Mouse (Mus musculus) cerebellum, postnatal 14 days (tissue): ENCODE results near the gene Irak3.
"Not testable (repeated sequence)": the region's sequence is repeated elsewhere in the genome, so short reads cannot be mapped to it uniquely, and the experiment has no call there.

Experiments used
- DNase-seq, 2 experiments: peaks; one replicate each; pipeline ENCODE4 v3.0.0; 2021; ENCODE audit warnings: mixed read lengths in 2 of 2

Irak3 gene

DNA sequence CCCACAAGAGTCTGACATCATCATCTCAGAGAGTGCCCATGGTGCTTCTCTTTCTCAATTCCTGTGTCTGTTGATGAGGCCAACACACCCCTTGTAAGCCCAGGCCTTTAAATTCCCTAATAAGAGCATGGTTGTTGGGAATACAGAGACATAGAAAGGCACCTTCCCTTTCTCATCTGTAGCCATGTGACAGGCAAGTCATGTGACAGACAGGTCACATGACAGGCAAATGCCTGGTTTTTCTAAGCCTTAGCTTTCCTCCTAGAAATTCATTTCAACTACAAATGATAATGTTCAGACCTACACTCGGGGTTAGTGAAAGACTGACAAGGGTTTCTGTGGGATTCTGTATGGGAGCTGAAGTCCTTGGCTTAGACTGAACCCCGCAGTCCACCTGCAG is 48.0 kb downstream of the Irak3 start:
- DNase-seq: no peak

DNA sequence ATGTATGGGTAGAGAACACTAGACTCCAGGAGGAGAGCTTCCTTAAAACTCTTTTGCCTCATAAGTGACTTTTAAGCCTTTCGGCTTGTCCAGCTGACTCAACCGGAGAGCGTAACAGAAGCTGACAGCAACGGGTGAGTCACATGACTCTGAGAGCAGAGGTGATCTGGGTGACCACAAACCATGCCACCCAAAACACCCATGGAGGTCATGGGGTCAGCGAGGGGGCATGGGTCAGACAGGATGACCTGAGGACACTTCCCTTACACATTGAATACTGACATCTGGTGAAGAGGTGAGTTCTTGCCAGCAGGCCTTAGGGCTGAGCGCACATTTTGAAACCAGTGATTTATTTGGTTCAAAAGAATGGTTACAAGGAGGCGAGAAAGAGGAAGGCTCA is 50.3 kb downstream of the Irak3 start:
- DNase-seq: no peak

DNA sequence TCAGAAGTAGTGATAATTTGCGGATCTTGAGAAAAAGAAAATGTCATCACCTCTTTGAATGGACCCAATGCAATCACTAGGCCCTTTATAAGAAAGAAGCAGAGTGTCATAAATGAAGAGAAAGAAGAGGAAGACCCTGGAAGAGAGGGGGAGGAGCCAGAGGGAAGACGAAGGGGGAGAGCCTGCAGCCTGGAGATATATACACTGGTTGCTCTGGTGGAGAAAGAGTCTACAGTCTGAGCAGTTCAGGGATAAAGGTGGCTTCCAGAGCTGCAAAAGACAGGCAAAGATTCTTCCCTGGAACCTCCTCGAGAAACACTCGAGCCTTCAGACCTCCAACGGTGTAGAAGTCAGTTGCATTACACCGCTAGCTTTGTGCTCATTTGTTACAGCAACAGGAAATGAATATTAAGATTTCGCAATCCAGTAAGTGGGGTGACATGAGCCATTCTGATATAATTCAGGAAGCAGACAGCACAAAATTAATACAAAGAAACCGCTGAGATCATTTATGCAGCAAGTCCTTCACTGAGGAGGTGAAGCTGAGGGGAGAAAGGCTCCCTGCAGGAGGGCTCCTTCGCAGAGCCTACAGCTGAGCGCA is 60.9 kb downstream of the Irak3 start:
- DNase-seq: no peak

DNA sequence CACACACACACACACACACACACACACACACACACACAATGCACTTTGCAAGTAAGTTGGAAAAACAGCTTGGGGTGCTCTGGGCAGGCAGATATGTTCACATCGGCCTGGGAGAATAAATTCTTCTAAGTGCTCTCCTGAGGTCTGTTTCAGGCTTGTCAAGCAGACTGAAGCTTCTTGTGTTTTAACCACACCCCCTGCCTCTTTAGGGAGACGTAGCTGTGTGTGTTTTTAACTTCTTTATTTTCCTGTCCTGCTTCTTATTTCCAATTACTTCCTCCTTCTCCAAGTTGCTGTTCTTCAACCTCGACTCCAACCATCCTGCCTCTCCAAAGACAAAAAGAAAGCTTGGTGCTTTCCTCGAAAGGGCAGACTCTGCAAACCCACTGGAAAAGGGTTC is 61.7 kb downstream of the Irak3 start:
- no peak for DNase-seq

DNA sequence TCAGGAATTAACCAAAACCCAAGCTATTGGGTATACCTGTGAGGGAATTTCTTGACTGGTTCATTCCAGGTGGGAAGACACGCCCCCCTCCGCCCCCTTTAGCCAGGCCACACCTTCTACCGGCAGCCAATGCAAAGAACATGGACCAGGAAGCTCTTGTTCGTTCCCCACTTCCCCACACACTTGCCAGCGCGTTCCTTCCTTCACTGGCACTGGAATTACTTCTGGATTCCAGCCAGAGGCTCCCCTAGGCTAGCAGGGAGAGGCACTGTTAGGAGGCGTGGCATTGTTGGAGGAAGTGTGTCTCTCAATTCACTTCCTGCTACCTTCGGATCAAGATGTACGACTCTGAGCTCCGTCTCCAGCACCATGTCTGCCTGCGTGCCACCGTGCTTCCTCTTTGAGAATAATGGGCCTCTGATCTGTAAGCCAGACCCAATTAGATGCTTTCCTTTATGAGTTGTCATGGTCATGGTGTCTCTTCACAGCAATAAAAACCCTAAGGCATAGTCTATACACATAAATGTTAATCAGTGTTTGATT is 65.8 kb downstream of the Irak3 start:
- no peak for DNase-seq

DNA sequence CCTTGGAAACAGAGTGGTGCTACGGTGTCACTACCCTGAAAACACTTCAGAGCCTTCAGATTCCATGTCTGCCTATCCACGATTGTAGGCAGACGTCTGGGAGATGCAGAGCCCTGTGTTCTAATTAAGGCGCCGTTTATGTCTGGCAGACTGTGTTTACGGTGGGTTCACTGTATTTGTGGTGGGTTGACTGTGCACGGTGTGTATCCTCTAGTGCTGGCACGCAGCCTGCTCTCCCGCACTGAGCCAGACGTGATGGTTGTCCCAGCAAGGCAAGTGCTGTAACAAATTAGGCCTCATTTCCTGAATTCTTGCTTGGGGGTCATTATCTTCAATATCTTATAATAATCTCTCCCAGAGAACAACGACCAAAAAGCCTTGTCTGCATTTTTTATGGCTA is 68.2 kb downstream of the Irak3 start:
- DNase-seq: peak; percentile 27 to 33

DNA sequence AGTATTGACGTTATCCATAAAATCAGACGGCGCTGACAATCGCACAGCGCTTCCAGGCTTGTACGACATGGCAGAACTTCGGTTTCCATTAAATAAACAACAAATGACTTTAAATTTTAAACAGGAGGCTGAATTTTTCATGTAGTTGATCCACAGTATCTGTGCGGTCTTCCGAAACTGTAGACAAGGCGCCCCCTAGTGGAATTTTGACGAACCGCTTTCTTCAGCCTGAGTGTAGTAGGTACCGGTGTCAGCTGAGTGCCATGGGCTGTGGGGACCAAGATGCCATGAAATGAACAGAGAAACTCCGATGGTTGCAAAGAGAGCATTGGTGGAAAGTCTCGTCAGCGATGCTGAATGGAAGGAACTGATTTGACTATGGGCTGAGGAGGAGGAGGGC is 71.3 kb downstream of the Irak3 start:
- peak; percentile 59 to 74 for DNase-seq

DNA sequence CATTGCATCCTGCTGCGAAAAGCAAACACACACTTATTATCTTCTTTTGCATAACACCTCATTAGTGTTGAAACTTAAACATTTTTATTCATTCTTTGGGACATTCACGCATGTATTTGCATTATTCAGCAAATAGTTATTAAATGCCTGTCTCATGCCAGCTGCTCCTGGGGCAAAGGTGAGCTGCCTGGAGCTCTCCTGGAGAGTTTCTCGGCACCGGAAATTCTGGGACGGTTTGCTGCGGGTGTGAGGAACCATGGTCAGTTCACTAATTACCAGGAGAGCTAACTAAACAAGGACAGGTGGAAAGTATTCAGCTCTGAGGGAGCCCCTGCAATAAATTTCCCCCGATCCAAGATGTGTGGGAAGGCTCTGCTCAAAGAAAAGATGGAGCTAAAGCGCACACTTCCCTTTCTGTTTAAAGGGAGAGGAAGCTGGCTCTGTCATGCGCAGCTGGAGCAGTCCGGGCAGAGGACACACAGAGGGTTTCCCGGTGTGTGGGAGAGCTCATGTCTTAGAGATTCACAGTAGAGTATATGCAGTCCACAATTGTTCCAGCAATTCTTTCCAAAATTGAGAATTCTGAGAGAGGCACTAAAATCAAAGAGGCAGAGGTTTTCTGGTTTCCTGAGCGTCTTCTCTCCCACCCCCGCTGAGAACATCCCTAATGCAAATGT is 73.2 kb downstream of the Irak3 start:
- no peak for DNase-seq

DNA sequence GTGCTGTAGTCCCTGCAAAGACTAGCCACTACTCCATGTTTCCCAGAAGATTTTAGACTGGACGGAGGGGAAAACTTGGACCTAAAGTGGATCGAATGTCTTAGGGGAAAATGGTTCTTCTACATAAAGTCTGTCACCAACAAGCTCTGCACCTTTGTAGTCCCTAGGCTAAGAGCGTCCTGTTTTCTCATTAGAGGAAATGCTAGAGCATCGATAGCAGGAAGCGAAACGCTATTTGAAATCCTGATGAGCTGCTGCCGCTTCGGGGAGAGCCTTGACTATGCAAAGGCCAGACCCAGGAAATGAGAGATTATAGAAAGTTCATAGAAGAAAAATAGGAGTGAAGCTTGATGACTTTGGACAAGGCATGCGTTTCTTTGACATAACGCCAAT is 76.5 kb downstream of the Irak3 start:
- DNase-seq: no peak

DNA sequence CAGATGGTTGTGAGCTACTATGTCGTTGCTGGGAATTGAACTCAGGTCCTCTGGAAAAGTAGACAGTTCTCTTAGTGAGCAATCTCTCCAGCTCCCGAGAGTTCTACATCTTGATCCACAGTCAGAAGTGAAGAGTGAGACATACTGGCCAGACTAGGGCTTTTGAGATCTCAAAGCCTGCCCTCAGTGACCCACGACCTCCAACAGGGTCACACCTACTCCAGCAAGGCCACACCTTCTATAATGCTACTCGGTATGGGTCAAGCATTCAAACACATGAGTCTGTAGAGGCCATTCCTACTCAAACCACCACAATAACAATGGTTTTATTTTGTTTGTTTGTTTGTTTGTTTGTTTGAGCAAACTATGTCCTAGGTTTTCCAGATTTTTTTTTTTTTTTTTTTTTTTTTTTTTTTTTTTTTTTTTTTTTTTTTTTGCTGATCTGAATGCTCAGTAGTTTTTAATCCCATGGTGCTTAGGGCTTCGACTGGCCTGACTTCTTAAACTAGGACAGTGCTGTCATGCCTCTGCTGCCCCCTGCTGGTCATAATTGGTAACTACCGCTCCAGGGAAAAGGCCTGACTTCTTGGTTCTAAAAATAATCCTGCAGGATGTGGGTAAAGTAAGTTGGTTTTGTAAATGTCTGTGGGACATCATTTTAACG is 77.0 kb downstream of the Irak3 start:
- DNase-seq: peak; percentile 90 to 92

DNA sequence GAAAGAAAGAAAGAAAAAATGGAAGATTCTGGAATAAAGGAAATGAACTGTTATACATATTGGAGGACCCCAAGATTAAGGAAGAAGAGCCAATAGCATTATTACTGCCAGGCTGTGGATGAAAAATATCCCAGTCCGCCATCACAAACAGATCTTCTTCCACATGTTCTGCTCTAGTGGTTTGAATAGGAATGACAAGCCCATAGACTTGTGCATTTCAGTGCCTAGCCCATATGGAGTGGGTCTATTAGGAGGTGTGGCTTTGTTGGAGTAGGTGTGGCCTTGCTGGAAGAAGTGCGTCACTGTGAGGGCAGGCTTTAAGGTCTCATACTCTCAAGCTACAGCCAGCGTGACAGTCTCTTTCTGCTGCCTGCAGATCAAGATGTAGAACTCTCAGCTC is 78.2 kb downstream of the Irak3 start:
- no peak for DNase-seq

DNA sequence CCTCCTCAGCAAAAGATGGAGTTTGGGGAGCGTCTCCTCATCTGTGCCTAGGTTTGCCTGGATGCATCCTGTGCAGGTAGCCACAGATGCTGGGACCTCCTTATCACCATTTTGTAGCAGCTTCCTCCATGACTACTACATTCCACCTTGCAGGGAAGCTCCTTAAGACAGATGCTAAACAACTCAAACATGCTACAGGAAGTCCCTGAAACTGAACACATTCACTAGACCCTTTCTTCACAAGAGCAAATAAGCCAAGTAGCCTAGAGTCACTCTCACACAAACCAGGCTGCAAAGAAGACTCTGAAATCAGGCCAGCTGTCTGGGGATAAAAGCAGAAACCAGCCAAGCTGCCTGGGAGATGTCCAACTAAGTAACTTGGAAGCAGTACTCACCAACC is 86.7 kb downstream of the Irak3 start:
- no peak for DNase-seq

DNA sequence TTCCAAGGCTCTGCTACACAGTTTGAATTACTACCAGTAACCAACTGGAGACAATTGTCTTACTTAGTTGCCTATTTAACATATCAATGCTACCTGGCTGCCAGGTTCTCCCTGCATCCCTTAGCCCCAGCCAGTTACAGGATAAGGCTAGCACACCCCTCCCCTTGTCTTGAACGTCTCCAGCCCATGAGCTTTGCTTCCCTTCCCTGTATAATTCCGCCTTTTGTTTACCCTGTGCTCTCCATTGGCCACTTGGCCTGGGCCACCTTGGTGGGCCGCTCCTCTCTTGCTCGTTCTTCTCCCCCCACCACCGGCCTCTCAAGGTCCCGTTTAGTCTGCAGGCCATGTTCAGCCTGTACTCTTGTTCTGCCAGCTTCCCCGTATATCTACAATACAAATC is 87.4 kb downstream of the Irak3 start:
- DNase-seq: no peak

DNA sequence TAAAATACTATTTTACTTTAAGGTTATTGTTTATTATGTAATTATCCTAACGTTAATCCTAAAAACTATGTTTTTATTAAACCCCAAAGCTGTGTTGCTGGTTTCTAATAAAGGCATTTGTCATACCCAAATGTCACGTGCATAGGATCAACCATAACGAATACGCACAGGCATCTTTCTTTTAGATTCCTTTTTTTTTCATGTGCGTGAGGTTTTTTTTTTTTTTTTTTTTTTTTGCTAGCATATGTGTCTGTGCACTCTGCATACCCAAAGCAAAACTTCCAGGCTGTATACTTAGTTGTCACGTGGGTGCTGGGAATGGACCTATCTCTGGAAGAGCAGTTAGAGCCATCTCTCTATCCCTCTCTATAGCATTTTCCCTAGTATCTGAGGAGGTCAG is 88.0 kb downstream of the Irak3 start:
- DNase-seq: no peak

DNA sequence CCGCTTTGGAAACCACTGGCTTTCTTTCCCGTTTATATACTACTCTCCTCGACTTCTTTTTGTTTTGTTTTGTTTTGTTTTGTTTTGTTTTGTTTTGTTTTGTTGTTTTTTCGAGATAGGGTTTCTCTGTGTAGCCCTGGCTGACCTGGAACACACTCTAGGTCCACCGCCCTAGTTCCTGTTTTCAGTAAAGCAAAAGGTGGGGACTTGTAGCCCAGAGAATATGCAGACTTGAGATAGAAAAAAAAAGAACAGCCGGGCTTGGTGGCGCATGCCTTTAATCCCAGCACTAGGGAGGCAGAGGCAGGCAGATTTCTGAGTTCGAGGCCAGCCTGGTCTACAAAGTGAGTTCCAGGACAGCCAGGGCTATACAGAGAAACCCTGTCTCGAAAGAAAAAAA is 88.4 kb downstream of the Irak3 start:
- not testable (repeated sequence) for DNase-seq

DNA sequence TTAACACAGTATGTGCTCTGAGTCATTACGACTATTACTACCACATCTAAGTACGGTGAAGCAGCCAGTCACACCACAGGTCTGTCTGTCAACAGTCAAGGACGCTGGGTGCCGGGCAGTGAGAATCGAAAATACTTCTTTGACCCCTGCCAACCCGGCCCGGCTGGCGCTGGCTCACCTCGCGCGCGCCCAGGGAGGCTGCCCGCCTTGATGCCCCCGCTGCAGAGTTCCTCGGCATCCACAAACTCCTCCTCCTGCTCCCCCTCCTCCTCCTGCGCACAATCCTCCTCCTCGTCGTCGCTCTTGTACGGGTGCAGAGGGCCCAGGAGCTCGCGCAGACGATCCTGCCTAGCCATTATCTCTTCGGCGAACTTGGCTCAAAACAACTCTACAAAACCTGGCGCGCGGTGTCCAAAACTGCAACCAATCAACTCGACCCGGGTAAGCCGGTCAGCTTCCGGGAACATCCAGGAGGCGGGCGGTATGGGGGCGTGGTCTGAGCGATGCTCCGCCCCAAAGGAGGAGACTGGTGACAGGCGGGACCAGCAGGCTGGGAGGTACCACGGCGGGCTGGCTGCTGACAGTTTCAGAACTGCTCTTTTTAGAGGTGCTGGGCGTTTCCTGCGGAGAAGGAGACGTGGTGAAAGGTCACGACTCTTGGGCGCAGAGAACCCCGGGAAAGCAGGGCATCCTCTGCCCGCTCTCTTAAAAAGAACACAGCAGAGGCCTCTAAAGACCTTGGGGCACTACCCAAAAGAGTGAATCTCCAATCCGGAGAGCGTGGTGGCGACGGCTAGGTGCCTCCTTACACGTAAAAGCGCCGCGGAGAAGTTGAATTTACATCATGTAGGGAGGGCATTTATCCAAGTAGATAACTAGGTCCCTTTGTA is 89.2 kb downstream of the Irak3 start, which contains the start of gene Helb:
Gene Helb (minus strand): TSS at position 481 of the 890 bp plus-strand sequence.
- DNase-seq: peak; percentile 96 to 97

DNA sequence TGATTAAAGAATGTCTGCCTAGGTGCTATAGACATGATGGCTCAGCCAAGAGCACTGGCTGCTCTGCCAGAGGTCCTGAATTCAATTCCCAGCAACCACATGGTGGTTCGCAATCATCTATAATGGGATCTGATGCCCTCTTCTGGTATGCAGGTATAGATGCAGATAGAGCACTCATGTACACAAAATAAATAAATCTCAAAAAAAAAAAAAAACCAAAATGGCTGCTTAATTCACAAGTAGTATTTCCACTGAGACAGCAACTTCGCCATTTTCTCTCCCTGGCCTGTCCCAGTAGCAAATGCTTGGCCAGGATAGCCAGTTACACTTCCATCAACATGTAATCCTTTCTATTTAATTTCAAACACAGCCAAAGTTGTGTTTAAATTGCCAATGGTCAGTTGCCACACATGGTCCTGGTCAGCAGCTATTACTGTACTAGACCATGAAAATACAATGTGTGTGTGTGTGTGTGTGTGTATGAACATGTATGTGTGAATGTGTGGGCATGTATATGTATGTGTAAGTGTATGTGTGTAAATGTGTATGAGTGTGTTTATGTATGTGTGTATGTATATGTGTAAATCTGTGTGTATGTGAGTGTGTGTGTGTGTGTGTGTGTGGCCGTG is 90.1 kb downstream of the Irak3 start:
- DNase-seq: no peak

DNA sequence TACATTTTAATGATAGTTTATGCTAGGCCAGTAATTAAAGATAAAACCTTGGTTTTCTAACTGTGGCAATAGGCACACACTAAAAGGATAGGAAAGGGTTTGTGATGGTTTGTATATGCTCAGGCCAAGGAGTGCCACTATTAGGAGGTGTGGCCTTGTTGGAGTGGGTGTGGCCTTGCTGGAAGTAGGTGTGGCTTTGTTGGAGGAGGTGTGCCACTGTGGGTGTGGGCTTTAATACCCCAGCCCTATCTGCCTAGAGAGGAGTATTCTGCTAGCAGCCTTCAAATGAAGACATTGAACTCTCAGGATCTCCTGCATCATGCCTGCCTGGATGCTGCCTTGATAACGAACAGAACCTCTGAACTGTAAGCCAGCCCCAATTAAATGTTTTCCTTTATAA is 101.1 kb downstream of the Irak3 start:
- DNase-seq: no peak

DNA sequence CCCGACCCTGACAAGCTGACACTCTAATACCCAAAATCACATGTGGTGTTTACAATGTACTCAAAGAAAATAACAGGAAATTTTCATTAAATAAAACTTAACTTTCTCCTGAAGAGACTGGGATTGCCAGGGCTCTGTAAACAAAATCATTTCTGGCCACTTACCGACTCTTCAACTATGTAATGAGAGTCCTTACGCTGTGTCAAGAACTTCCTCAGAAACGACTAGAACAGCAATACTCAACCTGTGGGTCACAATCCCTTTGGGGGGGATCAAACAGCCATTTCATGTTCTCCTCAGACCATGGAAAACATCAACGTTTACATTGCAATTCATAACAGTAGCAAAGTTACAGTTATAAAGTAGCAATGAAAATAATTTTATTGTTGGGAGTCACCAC is 104.4 kb downstream of the Irak3 start:
- DNase-seq: no peak

DNA sequence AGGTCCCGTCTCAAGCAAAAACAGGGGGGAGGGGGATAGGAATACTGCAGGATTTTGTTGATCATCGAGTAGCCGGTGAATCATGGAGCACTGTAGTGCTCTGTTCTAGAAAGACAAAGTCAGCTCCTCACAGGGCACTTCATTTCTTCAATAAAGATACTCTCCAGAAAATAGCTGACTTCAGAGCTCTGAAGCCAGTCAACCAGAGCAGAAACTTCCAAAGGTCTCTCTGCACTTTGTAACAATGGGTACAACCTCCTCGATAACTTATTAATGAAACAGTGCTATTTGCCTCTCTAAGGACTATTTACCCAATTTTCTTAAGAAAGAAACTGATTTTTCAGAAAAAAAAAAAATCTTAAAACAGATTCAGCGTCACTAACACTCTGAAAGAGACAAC is 106.2 kb downstream of the Irak3 start:
- no peak for DNase-seq

DNA sequence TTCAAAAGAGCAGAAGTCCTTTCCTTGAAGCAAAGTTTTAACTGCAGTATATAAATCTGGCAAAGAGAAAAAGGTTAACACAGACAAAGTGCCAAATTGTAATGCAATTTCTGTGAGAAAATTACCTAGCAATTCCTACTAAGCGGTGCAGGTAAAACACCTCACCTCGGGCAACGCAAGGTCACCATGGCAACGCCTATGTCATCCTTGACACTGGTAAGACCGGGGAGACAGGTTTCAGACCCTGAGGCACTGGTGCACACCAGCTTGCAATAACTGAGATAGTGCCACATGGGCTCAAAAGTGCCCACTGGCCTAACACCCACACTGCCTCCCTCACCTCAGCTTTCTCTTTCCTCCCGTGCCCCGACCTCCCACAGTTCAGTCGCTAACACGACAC is 106.8 kb downstream of the Irak3 start:
- no peak for DNase-seq

DNA sequence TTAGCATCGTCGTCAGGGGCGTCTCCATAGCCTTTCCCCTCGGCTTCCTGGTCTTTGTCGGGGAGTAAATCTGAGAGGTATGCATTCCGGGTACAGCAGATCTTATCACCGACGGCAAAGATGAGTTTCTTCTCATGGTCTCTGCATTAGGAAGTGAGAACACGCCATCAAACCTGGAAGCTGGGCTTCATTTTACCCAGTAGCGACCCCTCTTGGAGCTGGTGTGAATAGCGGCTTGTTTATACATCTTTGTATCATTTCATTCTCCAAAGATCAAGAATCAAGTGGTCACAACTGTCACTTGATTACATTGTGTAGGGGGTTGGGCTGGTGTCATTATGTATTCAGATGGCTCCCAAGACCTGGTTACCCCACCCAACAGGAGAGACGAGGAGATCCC is 109.4 kb downstream of the Irak3 start:
- no peak for DNase-seq
